22 mouse cellular contexts compared by ENCODE assay signal in the genomic region with DNA sequence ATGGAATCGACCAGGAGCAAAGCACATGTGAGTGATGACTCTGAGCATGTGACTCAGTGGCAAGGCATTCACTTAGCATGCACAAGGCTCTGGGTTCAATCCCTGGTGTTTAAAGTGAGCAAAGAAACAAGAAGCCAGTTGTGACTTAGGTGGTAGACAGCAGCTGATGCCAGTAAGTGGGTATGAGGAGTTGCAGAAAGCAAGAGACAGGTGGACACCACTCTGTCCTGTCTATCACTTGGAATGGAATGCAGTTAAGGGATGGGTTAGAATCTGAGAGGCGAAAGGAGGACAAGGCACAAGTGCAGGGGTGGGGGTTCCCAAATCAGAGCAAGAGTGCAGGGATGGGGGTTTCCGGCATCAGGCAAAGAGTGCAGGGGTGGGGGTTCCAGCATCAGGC. TPM values are rescaled to one million over a fixed set of nuclear protein-coding genes. Genes with fewer than 3 reads are reported as not detected.
"Had no signal": no experiment of that assay in that cellular context is flagged by ENCODE, and none has a peak within 500 bp of the region (broad histone marks: within the 10 kb centered on the region; RNA-seq: fewer than 3 reads in every experiment).

No protein-coding gene starts in this region.

- DNase-seq: retina, postnatal 1 day; right cerebral cortex, adult 18-20 months; right cerebral cortex, postnatal 14 days; right cerebral cortex, postnatal 25 days; right cerebral cortex, postnatal 4 days; spleen, adult 18-20 months; thymus, adult 18-20 months; thymus, adult 2 months; thymus, postnatal 14 days; thymus, postnatal 25 days; thymus, postnatal 36 days; thymus, postnatal 4 days had no signal

- H3K27ac ChIP-seq: neural tube, embryonic 15.5 days; stomach, embryonic 15.5 days; stomach, postnatal 0 days had no signal

- H3K4me1 ChIP-seq: neural tube, embryonic 15.5 days; stomach, embryonic 15.5 days had no signal

- H3K4me2 ChIP-seq: neural tube, embryonic 15.5 days; stomach, embryonic 15.5 days had no signal

- H3K4me3 ChIP-seq: neural tube, embryonic 15.5 days; stomach, embryonic 15.5 days had no signal

- H3K27me3 ChIP-seq: neural tube, embryonic 15.5 days; stomach, embryonic 15.5 days had no signal

- H3K36me3 ChIP-seq: neural tube, embryonic 15.5 days; stomach, embryonic 15.5 days had no signal

RNA-seq across cellular contexts. Expression of gene Trarg1, which starts 12.5 kb away (rescaled TPM):
- total RNA-seq: neutrophil, adult 5-6 weeks had no signal

RNA-seq across cellular contexts. Expression of gene Bhlha9, which starts 19.8 kb away (rescaled TPM):
- total RNA-seq: neutrophil, adult 5-6 weeks had no signal
- polyA plus RNA-seq: small intestine, adult 2 months; spleen, adult 2 months; stomach, embryonic 14.5 days; stomach, embryonic 16.5 days; stomach, postnatal 0 days; thymus, adult 2 months; thymus, postnatal 0 days; urinary bladder, adult 2 months had no signal
